Mouse (Mus musculus): Measurements from ENCODE around the gene Gpr162.

DNA sequence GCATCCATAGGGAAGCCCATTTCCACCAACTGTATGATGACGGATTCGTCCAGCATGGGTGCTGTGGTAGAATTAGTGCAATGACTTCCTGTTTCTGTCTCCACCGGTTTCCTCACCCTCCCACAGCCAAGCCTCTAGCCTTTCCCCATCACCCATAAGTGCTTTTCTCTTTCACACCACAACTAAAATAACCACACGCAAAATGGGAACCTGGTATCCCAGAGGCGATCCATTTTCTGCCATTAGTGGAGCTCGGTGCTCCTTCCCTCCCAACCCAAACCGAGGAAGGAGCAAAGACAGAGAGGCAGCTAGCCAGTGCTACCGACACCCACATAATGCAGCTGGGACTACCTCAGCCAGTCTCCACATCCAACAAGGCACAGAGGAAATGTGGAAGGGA, 45.8 kb downstream of the Gpr162 start:
- TF ChIP-seq CTCF (IDR thresholded peaks at IDR 0.05; ENCODE audit: control insufficient read depth, insufficient read depth, low read length) (no peak), POLR2A (IDR thresholded peaks at IDR 0.05; ENCODE audit: borderline replicate concordance, control insufficient read depth, low read depth, low read length) (no peak)

Data from bone marrow, adult 2 months (tissue).